Mouse (Mus musculus) embryonic fibroblast, embryonic 13.5 days (primary cell): ENCODE data around the gene Gpr15.

Experiments
- CTCF ChIP-seq: IDR thresholded peaks from 2 replicates; pipeline ENCODE4 v1.5.1; 2011; ENCODE audit warnings: mild to moderate bottlenecking, control low read depth, low read length, moderate library complexity, borderline replicate concordance; ENCODE audit not compliant: insufficient read depth
- POLR2A ChIP-seq: IDR thresholded peaks from 2 replicates; pipeline ENCODE4 v1.6.1; 2011; ENCODE audit warnings: low read depth, mild to moderate bottlenecking, control low read depth, low read length, moderate library complexity

DNA sequence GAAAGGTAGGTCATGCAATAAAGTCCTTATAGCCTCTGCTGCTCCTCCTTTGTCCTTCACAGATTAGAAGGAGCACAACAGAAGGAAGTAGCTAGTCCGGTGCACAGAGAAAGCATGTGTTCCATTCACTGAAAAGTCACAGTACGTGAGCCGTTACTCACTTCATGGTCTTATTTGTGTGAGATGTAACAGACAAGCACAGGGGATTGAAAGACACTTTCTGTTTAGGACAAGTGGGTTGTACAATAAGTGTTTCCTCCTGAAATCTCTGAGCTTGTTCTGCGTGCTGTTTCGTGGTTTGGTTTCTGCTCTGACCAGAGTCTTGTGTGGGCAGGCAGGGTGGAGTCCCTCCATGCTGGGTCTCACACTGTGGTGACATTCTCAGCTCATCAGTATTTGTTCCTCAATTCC, 28.5 kb downstream of the Gpr15 start:
- TF ChIP-seq POLR2A, result no peak
- no peak for TF ChIP-seq CTCF
